Mouse (Mus musculus) liver, embryonic 11.5 days (tissue): Measurements from ENCODE around the gene Gnptg. TPM values are rescaled to one million over a fixed set of nuclear protein-coding genes. Genes with fewer than 3 reads are reported as not detected.

Source experiments
- ATAC-seq: fragments of 200-750 bp; cut with Nextera tagmentation; replicated peaks from 2 replicates; pipeline ENCODE4 v1.8.0; 2017; ENCODE audit warnings: moderate number of reproducible peaks, mild to moderate bottlenecking, moderate TSS enrichment, moderate library complexity; ENCODE audit not compliant: low FRiP score
- DNase-seq: peaks from one replicate; pipeline ENCODE4 v3.0.0-alpha.2; 2017; ENCODE audit warnings: low spot score
- H3K27ac ChIP-seq: fragments of 300-500 bp; sonication (generic); 2 replicates; pipeline ENCODE4 v1.5.1; 2014; ENCODE audit warnings: mild to moderate bottlenecking, low read depth, low read length, control low read depth
- H3K27me3 ChIP-seq: fragments of 300-500 bp; sonication (generic); replicated peaks from 2 replicates; pipeline ENCODE4 v1.6.1; 2014; ENCODE audit warnings: low read length, mixed read lengths; ENCODE audit not compliant: control insufficient read depth, insufficient read depth
- H3K36me3 ChIP-seq: fragments of 300-500 bp; sonication (generic); 2 replicates; pipeline ENCODE4 v1.6.1; 2014; ENCODE audit warnings: mild to moderate bottlenecking, low read length, moderate library complexity, mixed read lengths; ENCODE audit not compliant: control insufficient read depth, insufficient read depth
- H3K4me1 ChIP-seq: fragments of 300-500 bp; sonication (generic); replicated peaks from 2 replicates; pipeline ENCODE4 v1.6.1; 2014; ENCODE audit warnings: low read length, mixed read lengths; ENCODE audit not compliant: control insufficient read depth, insufficient read depth
- H3K4me2 ChIP-seq: fragments of 300-500 bp; sonication (generic); 2 replicates; pipeline ENCODE4 v1.6.1; 2014; ENCODE audit warnings: mild to moderate bottlenecking, control low read depth, moderate library complexity
- H3K4me3 ChIP-seq: fragments of 300-500 bp; sonication (generic); 2 replicates; pipeline ENCODE4 v1.5.1; 2014; ENCODE audit warnings: low read depth, low read length, control low read depth
- H3K9ac ChIP-seq: fragments of 300-500 bp; sonication (generic); 2 replicates; pipeline ENCODE4 v1.6.1; 2014; ENCODE audit warnings: low read depth, low read length, control low read depth
- H3K9me3 ChIP-seq: fragments of 300-500 bp; sonication (generic); 2 replicates; pipeline ENCODE4 v1.6.1; 2016; ENCODE audit warnings: low read length, inconsistent platforms, mixed read lengths; ENCODE audit not compliant: control insufficient read depth
- whole genome bisulfite sequencing: fragments of 180-500 bp; shearing (Covaris S2); extraction: QIAGEN DNeasy Blood & Tissue Kit; methylation state at CpG from one replicate; pipeline ENCODE4 v1.1.7; 2014; 5-methylcytosine and 5-hydroxymethylcytosine counted together
- polyA plus RNA-seq: library from polyadenylated mRNA; unstranded; fragments of >200 nt; fragmentation: Nextera tagmentation; extraction: Ambion mirVana; gene quantifications from 2 replicates; pipeline ENCODE4 v1.2.1, GENCODE M21; 2014

Gnptg gene
- polyA plus RNA-seq, 1 experiment from 2014 or later: 30.8 TPM

DNA sequence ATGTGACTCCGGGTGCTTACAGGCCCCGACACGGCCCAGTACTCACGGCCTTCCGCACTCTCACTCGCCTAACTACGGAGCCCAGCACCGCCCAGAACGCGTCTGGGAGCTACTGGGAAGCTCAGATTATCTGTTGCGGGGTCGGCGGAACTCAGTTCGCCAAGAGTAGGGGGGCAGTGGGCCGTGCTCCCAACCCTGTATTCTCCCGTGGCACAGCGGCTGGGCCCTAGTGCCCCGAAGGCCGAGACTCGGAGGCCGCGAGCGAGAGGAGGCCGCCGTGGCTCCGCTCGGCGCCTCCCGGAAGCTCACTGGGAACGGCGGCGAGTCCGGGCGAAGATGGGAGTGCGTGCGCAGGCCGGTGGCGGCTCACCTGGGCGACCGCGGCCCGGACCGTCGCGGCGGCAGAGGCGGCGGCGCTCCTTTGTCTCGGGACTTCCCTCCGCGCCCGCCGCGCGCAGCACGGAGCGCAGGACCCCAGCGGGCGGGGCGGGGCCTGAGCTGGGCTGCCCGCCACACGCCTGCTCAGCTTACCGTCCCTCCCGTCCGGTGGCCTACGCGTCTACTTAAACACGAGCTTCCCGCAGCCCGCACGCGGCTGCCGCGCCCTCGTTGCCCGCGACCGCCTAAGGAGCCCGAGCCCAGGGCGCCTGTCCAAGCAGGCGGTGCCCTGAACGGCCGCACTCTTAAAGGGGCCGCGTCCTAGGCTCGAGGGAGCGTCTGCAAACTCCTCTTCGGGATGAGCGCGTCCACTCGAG lies 33.2 kb upstream of the Gnptg start:
- Histone ChIP-seq H3K4me3 (peak overlapping the region; percentile 78), H3K27ac (peak overlapping the region; percentile 95), H3K9me3 (no peaks in the 10 kb centered on the region), H3K4me1 (peaks cover 30% of the 10 kb centered on the region), H3K36me3 (peaks cover 21% of the 10 kb centered on the region), H3K27me3 (no peaks in the 10 kb centered on the region), H3K4me2 (peak overlapping the region; percentile 99), H3K9ac (peak overlapping the region; percentile 90)
- peak; percentile 84 for ATAC-seq
- peak; percentile 96 for DNase-seq
- under 1% methylated on average over 92 of the region's 92 CpGs for WGBS

DNA sequence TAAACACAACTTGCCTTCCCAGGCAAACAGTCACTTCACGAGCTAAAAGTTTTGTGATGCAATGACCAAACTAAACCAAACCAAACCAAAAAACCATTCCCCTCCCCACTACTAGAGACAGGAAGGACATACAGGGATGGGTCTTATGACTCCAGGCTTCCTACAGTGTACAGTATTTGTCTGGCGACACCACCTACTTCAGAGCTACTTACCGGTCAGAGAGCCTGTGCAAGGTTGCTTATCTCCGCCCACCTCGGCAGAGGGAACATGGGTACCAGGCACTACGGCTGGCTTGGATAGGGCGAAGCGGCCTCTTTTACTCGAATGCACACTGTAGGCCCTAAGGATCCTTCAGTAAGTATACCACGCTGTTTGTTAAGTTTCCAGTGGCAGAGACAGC lies 32.4 kb upstream of the Gnptg start:
- peak overlapping the region; percentile 99 for H3K4me2 ChIP-seq
- WGBS: 1% methylated on average over 10 of the region's 10 CpGs
- H3K9me3 ChIP-seq: no peaks in the 10 kb centered on the region
- ATAC-seq (peak; percentile 48), DNase-seq (no peak)
- peak overlapping the region; percentile 90 for H3K9ac ChIP-seq
- H3K36me3 ChIP-seq: peaks cover 29% of the 10 kb centered on the region
- H3K4me3 ChIP-seq: peak overlapping the region; percentile 78
- peak overlapping the region; percentile 95 for H3K27ac ChIP-seq
- H3K27me3 ChIP-seq: no peaks in the 10 kb centered on the region
- peaks cover 30% of the 10 kb centered on the region for H3K4me1 ChIP-seq

DNA sequence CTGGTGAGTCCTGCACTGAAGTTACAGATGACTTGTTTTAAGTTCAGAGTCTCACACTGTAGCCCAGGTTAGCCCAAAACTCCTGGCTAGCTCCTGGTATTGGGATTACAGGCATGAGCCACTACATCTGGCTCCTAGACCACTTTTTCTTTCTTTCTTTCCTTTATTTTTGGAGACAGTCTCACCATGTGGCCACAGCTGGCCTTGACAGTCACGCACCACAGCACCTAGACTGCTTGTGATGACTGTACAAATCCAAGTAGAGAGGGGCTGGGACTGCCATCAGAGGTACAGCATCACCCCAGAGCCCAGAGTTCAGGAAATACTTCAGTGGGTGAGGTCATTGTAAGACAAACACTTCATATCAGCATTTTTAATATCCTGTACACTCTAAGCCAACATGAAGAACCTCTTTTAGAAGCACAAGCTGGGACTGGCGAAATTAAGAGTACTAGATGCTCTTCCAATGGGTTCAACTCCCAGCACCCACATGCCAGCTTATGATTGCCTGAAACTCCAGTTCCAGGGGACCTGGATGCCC lies 30.9 kb upstream of the Gnptg start:
- ATAC-seq (no peak), DNase-seq (no peak)
- Histone ChIP-seq H3K4me3 (peak overlapping the region; percentile 78), H3K36me3 (peaks cover 42% of the 10 kb centered on the region), H3K4me1 (peaks cover 30% of the 10 kb centered on the region), H3K27me3 (no peaks in the 10 kb centered on the region), H3K4me2 (peak overlapping the region; percentile 99), H3K9me3 (no peaks in the 10 kb centered on the region), H3K27ac (no peak overlapping the region), H3K9ac (peak overlapping the region; percentile 20; the same call in 1 of the 2 replicates)
- 85% methylated on average over 2 of the region's 2 CpGs for WGBS

DNA sequence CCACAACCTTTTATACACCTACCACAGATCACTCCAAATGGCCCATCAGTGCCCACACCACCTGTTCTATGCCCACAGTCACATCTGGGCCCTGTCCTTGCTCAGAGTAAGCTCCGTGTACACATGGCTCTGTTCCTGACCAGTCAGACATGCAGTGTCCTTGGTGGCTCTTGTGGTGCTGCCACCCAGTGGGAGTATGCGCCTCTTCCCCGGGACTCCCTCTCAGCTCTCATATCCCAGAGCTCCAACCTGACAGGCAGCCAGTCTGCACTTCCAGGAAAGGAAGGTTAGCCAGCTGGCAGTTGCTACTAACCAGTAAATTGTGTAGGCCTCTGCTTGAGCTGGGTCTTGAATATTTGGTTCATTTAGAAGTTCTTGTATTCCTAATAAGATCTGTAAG lies 24.5 kb upstream of the Gnptg start:
- Histone ChIP-seq H3K27me3 (no peaks in the 10 kb centered on the region), H3K4me3 (no peak overlapping the region), H3K4me1 (no peaks in the 10 kb centered on the region), H3K36me3 (peaks cover 68% of the 10 kb centered on the region), H3K9me3 (no peaks in the 10 kb centered on the region), H3K27ac (no peak overlapping the region), H3K9ac (no peak overlapping the region), H3K4me2 (no peak overlapping the region)
- ATAC-seq: no peak
- DNase-seq: no peak
- WGBS: 72% methylated on average over 3 of the region's 3 CpGs

DNA sequence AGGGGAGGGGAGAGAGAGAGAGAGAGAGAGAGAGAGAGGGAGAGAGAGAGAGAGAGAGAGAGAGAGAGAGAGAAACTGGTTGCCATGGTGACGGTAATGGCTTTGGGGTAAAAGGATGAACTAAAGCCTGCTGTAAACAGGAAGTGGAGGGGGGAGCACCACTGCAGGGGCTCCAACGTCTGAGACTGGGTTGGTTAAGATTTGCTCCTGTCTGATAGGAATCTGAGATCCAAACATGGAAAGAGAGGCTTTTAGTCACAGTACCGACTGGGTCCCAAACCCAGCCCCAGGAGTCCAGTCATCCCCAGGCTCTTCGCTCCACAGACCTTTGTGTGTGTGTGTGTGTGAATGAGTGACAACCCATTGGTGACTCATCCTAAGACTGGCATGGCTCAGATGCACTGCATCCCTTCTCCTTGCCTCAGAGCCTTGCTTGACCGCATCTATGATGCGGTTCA lies 17.9 kb upstream of the Gnptg start:
- Histone ChIP-seq H3K36me3 (peaks cover 6% of the 10 kb centered on the region), H3K27ac (no peak overlapping the region), H3K4me1 (peaks cover 5% of the 10 kb centered on the region), H3K27me3 (peaks cover 33% of the 10 kb centered on the region), H3K9ac (no peak overlapping the region), H3K4me2 (no peak overlapping the region), H3K9me3 (no peaks in the 10 kb centered on the region), H3K4me3 (no peak overlapping the region)
- DNase-seq (no peak), ATAC-seq (no peak)
- 45% methylated on average over 6 of the region's 6 CpGs for WGBS

DNA sequence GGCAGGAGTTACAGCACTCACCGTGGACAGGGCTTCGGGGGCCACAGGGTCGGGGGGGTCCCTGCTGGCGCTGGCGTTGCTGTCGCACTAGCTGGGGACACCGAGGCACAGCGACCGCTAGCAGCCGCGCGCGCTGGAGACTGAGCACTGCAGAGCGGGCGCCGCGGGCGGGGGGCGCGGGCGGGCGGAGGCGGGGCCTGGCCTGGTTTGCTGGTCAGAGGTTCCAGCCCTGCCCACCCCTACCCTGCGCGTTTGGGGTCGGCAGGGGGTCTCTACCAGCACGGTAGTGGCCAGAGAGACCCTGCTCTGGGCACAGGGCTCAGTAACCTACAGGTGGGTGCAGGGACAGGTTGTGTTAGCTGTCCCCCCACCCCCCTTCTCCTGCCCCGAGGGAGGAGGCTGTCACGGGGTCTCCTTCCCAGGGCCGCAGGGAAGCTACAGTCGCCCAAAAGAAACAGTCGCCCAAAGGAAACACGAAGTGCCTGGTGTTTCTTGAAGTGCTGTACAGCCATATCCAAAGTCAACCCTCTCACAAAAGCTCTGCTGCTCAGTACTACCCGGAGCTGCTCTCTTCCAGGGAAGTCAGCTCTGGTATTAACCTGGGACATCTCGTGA lies 16.3 kb upstream of the Gnptg start, which contains the start of gene Baiap3:
Gene Baiap3, minus strand, starts transcription at position 225 of the 615 bp plus-strand sequence.
- 0 out of 2 replicates have a peak within 1 kb of the TSS, but pooled peaks have one; percentile 26 for H3K9ac ChIP-seq
- peak within 1 kb of the TSS; percentile 69 for H3K4me2 ChIP-seq
- 6% methylated on average over 33 of the region's 35 CpGs for WGBS
- peak; percentile 30 for ATAC-seq
- H3K9me3 ChIP-seq: no peaks in the 10 kb centered on the region
- H3K4me1 ChIP-seq: peaks cover 5% of the 10 kb centered on the region
- H3K27ac ChIP-seq: no peak within 1 kb of the TSS; the same call in 1 of the 2 replicates
- H3K4me3 ChIP-seq: peak within 1 kb of the TSS; percentile 39
- peaks cover 36% of the 10 kb centered on the region for H3K27me3 ChIP-seq
- H3K36me3 ChIP-seq: no peaks in the 10 kb centered on the region; the same call in 1 of the 2 replicates
- peak; percentile 58 for DNase-seq

DNA sequence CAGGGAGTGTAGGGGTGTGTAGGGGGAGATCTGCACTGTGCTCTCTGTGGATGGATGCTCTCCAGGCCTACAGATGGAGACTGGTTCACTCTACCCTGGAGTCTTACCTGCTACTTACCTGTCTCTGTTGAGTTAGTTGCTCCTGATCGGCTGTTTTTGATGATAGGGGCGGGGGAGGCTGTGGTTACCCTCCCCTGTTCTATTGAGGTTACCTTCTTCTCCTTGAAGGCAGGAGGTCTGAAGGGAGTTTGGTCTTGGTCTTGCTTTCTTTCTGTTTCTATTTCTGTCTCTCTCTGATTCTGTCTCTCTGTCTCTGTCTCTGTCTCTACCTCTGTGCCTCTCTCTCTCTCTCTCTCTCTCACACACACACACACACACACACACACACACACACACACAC lies 15.2 kb upstream of the Gnptg start:
- WGBS: 57% methylated on average over 2 of the region's 2 CpGs
- H3K27ac ChIP-seq: no peak overlapping the region
- ATAC-seq (no peak), DNase-seq (no peak)
- peaks cover 5% of the 10 kb centered on the region for H3K4me1 ChIP-seq
- no peak overlapping the region for H3K4me3 ChIP-seq
- no peaks in the 10 kb centered on the region; the same call in 1 of the 2 replicates for H3K36me3 ChIP-seq
- H3K9ac ChIP-seq: no peak overlapping the region
- no peak overlapping the region for H3K4me2 ChIP-seq
- peaks cover 36% of the 10 kb centered on the region for H3K27me3 ChIP-seq
- H3K9me3 ChIP-seq: no peaks in the 10 kb centered on the region

DNA sequence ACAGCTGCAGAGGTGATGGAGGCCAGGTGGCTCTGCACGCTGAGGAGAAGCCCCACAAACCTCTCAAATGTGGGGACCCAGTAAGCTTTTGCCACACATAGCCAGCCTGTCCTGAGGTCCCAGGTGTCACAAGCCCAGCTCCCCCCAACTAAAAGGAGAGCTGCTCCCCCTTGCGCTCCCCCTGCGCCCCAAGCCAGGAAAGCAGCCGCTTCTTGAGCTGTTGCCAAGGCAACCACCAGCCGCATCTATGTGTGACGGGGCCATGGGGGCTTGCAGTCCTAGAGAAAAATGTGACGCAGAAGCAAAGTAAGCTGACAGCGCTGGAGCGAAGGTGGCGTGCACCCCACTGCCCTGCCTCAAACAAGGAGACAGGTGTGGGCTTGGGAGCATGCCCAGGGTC lies 13.8 kb upstream of the Gnptg start:
- Histone ChIP-seq H3K4me1 (peaks cover 5% of the 10 kb centered on the region), H3K27ac (no peak overlapping the region), H3K36me3 (no peaks in the 10 kb centered on the region), H3K9me3 (no peaks in the 10 kb centered on the region), H3K9ac (no peak overlapping the region), H3K4me2 (no peak overlapping the region), H3K4me3 (no peak overlapping the region), H3K27me3 (peaks cover 36% of the 10 kb centered on the region)
- DNase-seq: no peak
- no peak for ATAC-seq
- 43% methylated on average over 10 of the region's 10 CpGs for WGBS
